Mouse (Mus musculus) gastrocnemius, adult 2 months (tissue): ENCODE results near the gene Hils1. TPM values are rescaled to one million over a fixed set of nuclear protein-coding genes. Genes with fewer than 3 reads are reported as not detected.

Experiments
- DNase-seq: peaks from one replicate; pipeline ENCODE4 v3.0.0; 2022
- H3K27ac ChIP-seq: fragments of 200-600 bp; 2 replicates; pipeline ENCODE4 v1.8.1; 2022; ENCODE audit warnings: mild to moderate bottlenecking
- H3K4me3 ChIP-seq: fragments of 200-600 bp; 2 replicates; pipeline ENCODE4 v1.8.1; 2022; ENCODE audit warnings: mild to moderate bottlenecking, moderate library complexity
- CTCF ChIP-seq: fragments of 200-600 bp; IDR thresholded peaks from 2 replicates; pipeline ENCODE4 v1.8.1; 2022; ENCODE audit warnings: antibody characterized with exemption, mild to moderate bottlenecking, moderate library complexity
- intact Hi-C: fragments of 180-260 bp; cut with DNase I; formaldehyde crosslinking; loops from one replicate; pipeline ENCODE4 v1.15.1; 2025
- total RNA-seq, 2 experiments: library from RNA; stranded (reverse); gene quantifications; 2 replicates each; pipeline ENCODE4 v1.2.3; 2021

The Hils1 gene
- total RNA-seq, 2 experiments from 2014 or later, result not detected

GRCm38 (mm10) chr11:94937787-94938186 is 29.6 kb upstream of the Hils1 start:
- peak overlapping the region; percentile 90 for H3K27ac ChIP-seq
- intact Hi-C loops, result loop anchor here (1.0 to 2.0 kb wide), 3 partner anchors 25 to 71 kb away; no protein-coding TSS in a partner anchor
- H3K4me3 ChIP-seq, result peak overlapping the region; percentile 77
- DNase-seq, result no peak
- no peak for TF ChIP-seq CTCF

DNA sequence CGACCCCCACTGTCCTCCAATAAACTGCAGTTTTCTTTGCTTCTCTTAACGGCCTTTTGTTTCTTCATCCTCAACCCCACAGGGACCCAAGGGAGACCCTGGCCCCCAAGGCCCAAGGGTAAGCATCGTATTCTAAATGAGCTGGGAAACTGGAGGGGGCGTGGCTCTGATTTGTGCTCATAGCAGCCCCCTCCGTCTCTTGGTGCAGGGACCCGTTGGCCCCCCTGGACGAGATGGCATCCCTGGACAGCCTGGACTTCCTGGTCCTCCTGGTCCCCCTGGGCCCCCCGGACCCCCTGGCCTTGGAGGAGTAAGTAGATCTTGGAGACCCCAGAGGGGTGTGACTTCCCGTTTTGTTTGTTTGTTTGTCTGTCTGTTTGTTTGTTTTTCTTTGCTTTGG is 29.1 kb upstream of the Hils1 start:
- H3K4me3 ChIP-seq, result peak overlapping the region; percentile 77
- intact Hi-C loops, result loop anchor here (2.0 kb wide), 1 partner anchor 63 kb away; no protein-coding TSS in a partner anchor
- DNase-seq, result no peak
- H3K27ac ChIP-seq, result peak overlapping the region; percentile 90
- no peak for TF ChIP-seq CTCF

DNA sequence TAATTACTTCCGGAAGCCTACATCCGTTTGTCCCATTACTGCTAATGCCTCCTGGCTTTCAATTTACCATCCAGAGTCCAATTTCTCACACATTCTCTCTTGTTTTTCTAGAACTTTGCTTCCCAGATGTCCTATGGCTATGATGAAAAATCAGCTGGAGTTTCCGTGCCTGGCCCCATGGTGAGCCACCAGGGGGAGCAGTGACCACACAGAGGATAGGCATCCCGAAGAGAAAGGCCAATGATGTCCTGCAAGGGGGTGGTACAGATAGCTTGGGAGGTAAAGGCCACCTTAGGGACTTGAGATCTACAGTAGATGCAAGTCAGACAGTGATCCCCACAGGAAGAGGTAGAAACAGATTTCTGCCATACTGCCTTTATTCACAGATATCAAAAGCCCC is 28.1 kb upstream of the Hils1 start:
- H3K4me3 ChIP-seq, result peak overlapping the region; percentile 77
- peak overlapping the region; percentile 77 for H3K27ac ChIP-seq
- peak; percentile 98 for TF ChIP-seq CTCF
- DNase-seq, result peak; percentile 83
- intact Hi-C loops, result loop anchor here (1.0 to 2.0 kb wide), 2 partner anchors 31 to 62 kb away; no protein-coding TSS in a partner anchor

DNA sequence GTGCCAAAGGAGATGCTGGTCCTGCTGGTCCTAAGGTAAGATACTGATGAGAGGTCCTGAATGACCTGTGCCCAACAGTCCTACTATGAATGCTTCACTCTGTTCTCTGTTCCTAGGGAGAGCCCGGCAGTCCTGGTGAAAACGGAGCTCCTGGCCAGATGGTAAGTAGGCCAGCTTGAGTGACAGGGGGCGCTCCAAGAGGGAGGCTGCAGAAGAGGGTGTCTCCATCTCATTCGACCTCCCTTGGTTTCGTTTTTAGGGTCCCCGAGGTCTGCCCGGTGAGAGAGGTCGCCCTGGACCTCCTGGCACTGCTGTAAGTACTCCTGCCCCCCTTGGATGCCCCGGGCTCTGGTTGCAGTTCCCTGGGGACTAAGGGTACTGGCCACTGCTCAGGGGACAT is 26.3 kb upstream of the Hils1 start:
- intact Hi-C loops, result loop anchor here (2.0 kb wide), 1 partner anchor 102 kb away; no protein-coding TSS in a partner anchor
- no peak for TF ChIP-seq CTCF
- peak overlapping the region; percentile 77 for H3K4me3 ChIP-seq
- DNase-seq, result no peak
- H3K27ac ChIP-seq, result peak overlapping the region; percentile 77

DNA sequence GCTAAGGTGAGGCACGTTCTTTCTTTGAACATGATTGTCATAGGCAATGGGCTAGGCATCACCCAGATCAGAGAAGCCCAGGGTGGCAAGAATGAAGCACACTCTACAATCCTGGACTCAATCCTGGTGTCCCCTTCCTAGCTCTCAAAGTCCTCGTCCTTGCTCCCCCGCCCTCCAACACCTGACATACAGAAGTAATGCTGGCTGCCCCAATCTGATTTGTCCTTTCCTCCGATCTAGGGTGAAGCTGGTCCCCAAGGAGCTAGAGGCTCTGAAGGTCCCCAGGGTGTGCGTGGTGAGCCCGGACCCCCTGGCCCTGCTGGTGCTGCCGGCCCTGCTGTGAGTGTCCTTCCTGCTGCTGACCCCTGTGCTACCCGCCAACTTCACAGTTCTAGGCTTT is 25.6 kb upstream of the Hils1 start:
- Histone ChIP-seq H3K4me3 (peak overlapping the region; percentile 77), H3K27ac (peak overlapping the region; percentile 77)
- no peak for TF ChIP-seq CTCF
- intact Hi-C loops, result loop anchor here (2.0 kb wide), 1 partner anchor 101 kb away; no protein-coding TSS in a partner anchor
- DNase-seq, result no peak

DNA sequence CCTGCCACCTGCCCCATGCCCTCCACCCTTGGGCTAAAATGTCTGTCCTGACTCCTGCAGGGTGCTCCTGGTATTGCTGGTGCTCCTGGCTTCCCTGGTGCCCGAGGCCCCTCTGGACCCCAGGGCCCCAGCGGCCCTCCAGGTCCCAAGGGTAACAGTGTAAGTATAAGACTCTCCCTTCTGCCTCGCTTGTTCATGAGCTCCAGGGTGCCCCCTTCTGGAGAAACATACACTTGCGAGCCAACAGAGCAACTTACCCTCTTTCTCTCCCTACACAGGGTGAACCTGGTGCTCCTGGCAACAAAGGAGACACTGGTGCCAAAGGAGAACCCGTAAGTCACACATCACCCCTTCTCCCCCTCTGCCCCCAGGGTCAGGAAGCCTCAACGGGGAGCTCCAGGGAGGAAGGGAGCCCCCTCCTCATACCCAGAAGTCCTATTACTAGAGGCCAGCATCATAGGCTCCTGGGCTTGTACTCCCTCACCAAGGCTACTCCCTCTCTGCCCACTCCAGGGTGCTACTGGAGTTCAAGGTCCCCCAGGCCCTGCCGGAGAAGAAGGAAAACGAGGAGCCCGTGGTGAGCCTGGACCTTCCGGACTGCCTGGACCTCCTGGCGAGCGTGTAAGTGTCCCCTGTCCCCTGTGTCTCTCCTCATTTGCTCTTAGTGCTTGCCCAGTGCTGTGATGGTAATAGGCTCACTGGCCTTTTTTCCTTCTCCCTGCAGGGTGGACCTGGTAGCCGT is 24.9 kb upstream of the Hils1 start:
- DNase-seq, result peak; percentile 72
- intact Hi-C loops, result no loop called here
- H3K4me3 ChIP-seq, result peak overlapping the region; percentile 77
- peak overlapping the region; percentile 77 for H3K27ac ChIP-seq
- TF ChIP-seq CTCF, result peak; percentile 75

DNA sequence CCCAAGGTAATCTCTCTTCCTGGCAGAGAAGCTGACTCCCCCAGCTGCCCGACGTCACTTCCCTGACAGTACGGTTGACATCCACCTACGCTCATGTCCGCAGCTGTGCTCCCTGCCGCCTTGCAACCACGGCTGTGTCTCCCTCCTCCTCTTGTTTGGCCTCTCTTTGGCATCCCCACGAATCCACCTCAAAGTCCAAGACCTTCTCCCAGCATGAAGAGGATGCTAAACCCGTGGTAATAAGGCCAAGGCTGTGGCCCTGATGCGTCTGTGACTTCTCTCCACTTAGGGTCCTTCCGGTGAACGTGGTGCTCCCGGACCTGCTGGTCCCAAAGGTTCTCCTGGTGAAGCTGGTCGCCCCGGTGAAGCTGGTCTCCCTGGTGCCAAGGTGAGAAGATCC is 24.3 kb upstream of the Hils1 start:
- intact Hi-C loops, result no loop called here
- DNase-seq, result no peak
- Histone ChIP-seq H3K4me3 (peak overlapping the region; percentile 77), H3K27ac (peak overlapping the region; percentile 77)
- no peak for TF ChIP-seq CTCF

DNA sequence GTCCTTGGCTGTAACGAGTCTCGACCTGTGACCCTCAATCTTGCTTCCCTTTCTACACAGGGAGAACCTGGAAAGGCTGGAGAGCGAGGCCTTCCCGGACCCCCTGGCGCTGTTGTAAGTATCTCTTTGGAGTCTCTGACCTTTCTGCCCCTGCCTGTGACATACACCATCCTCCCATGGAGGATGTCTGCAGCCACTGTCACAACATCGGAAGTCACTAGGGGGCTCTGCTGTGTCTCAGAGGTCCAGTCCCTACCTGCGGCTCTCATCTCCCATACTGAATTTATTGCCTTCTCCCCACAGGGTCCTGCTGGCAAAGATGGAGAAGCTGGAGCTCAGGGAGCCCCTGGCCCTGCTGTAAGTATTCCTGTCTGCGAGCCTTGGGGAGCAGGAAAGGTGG is 23.1 kb upstream of the Hils1 start:
- intact Hi-C loops, result no loop called here
- DNase-seq, result no peak
- Histone ChIP-seq H3K27ac (peak overlapping the region; percentile 77), H3K4me3 (peak overlapping the region; percentile 77)
- TF ChIP-seq CTCF, result peak; percentile 37

- intact Hi-C loops, result no loop called here
- DNase-seq, result no peak
- no peak for TF ChIP-seq CTCF
- Histone ChIP-seq H3K27ac (peak overlapping the region; percentile 77), H3K4me3 (peak overlapping the region; percentile 77)
Measured at GRCm38 (mm10) chr11:94945236-94945635, 22.2 kb upstream of the Hils1 start.

- intact Hi-C loops, result no loop called here
- no peak overlapping the region for H3K4me3 ChIP-seq
- no peak for TF ChIP-seq CTCF
- DNase-seq, result no peak
- 0 out of 2 replicates have a peak overlapping the region, but pooled peaks have one; percentile 1 for H3K27ac ChIP-seq
Measured at GRCm38 (mm10) chr11:94952169-94952568, 15.2 kb upstream of the Hils1 start.

DNA sequence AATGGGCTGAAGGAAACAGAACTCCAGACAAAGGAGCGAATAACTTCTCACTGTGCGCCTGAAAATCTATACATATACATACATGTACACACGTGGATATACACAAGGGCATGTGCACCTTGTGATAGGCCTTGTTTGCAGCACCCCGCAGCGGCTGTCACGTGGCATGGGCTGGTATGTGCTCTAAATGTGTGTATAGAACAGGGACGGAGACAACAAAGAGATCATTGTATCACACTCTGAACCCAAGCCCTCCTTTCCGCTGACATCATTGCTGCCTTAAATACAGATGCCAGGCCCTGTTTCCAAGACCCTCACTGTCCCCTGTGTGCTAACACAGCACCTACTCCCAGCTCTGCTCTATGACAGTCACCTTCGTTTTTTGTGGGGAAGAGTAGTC is 12.3 kb upstream of the Hils1 start:
- Histone ChIP-seq H3K27ac (peak overlapping the region; percentile 59), H3K4me3 (peak overlapping the region; percentile 32; the same call in 1 of the 2 replicates)
- TF ChIP-seq CTCF, result no peak
- intact Hi-C loops, result no loop called here
- DNase-seq, result no peak

GRCm38 (mm10) chr11:94957693-94958064 is 9.7 kb upstream of the Hils1 start:
- H3K27ac ChIP-seq, result peak overlapping the region; percentile 87
- H3K4me3 ChIP-seq, result peak overlapping the region; percentile 52
- no peak for TF ChIP-seq CTCF
- intact Hi-C loops, result no loop called here
- DNase-seq, result peak; percentile 79

DNA sequence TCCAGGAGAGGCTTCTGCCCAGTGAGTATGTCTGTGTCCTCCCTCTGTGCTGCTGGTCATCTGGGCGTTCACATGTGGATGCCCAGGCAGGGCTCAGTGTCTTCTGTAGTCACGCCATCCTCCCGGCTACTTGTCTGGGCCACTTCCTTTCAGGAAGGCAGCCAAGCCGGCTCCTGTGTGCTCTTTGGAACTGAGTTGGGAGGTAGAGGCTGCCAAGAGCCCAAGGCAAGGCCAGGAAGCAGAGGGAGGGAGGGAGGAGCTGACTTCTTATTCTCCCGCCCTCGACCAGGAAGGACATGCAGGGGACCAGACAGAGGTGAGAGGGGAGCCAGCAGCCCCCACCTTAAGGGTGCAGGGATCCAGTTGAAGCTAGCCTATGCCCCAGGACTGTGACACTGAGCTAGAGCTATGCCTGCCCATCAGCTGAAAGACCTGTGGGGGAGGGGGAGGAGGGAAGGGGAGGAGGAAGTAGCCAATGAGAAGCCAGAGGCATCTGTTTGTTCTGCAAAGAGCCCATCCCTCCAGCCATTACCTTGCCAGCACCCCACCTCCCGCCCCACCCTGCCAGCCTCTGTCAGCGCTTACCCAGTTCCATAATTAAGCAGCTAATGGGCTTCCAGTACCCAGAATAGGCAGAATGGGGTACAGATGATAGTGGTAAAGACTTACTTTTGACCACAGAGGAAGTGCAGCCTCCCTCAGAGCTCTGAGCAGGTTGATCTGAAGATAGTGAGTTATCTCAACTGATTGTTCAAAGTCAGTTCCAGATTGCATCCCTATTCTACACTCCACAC is 9.1 kb upstream of the Hils1 start:
- Histone ChIP-seq H3K4me3 (peak overlapping the region; percentile 52), H3K27ac (peak overlapping the region; percentile 87)
- no peak for TF ChIP-seq CTCF
- DNase-seq, result peak; percentile 94
- intact Hi-C loops, result no loop called here
